Mouse (Mus musculus) neural tube, embryonic 13.5 days (tissue): ENCODE data around the gene Lpin3. TPM values are rescaled to one million over a fixed set of nuclear protein-coding genes. Genes with fewer than 3 reads are reported as not detected.

Source experiments
- ATAC-seq: fragments of 200-750 bp; cut with Nextera tagmentation; 2 replicates; pipeline ENCODE4 v1.8.0; 2017; ENCODE audit warnings: low read depth, mild to moderate bottlenecking, moderate TSS enrichment, moderate library complexity
- H3K27ac ChIP-seq: fragments of 300-500 bp; sonication (generic); replicated peaks from 2 replicates; pipeline ENCODE4 v1.5.1; 2015; ENCODE audit warnings: moderate library complexity, mild to moderate bottlenecking, inconsistent platforms
- H3K27me3 ChIP-seq: fragments of 300-500 bp; sonication (generic); 2 replicates; pipeline ENCODE4 v1.6.1; 2015; ENCODE audit warnings: mild to moderate bottlenecking, inconsistent platforms
- H3K36me3 ChIP-seq: fragments of 300-500 bp; sonication (generic); 2 replicates; pipeline ENCODE4 v1.6.1; 2015; ENCODE audit warnings: mild to moderate bottlenecking, inconsistent platforms
- H3K4me1 ChIP-seq: fragments of 300-500 bp; sonication (generic); replicated peaks from 2 replicates; pipeline ENCODE4 v1.6.1; 2015; ENCODE audit warnings: inconsistent platforms
- H3K4me2 ChIP-seq: fragments of 300-500 bp; sonication (generic); 2 replicates; pipeline ENCODE4 v1.6.1; 2015; ENCODE audit warnings: inconsistent platforms, mild to moderate bottlenecking, moderate library complexity
- H3K4me3 ChIP-seq: fragments of 300-500 bp; sonication (generic); 2 replicates; pipeline ENCODE4 v1.5.1; 2015; ENCODE audit warnings: mild to moderate bottlenecking, inconsistent platforms
- H3K9ac ChIP-seq: fragments of 300-500 bp; sonication (generic); 2 replicates; pipeline ENCODE4 v1.6.1; 2015; ENCODE audit warnings: moderate library complexity, mild to moderate bottlenecking, inconsistent platforms
- H3K9me3 ChIP-seq: fragments of 300-500 bp; sonication (generic); 2 replicates; pipeline ENCODE4 v1.6.1; 2016; ENCODE audit warnings: inconsistent platforms
- WGBS: fragments of 180-500 bp; shearing (Covaris S2); methylation state at CpG from one replicate; pipeline ENCODE4 v1.1.7; 2015; 5-methylcytosine and 5-hydroxymethylcytosine counted together
- polyA plus RNA-seq: library from polyadenylated mRNA; unstranded; fragments of >200 nt; fragmentation: Nextera tagmentation; extraction: Ambion mirVana; gene quantifications from 2 replicates; pipeline ENCODE4 v1.2.1, GENCODE M21; 2015

The Lpin3 gene
- polyA plus RNA-seq, 1 experiment from 2014 or later: 0.29 TPM

DNA sequence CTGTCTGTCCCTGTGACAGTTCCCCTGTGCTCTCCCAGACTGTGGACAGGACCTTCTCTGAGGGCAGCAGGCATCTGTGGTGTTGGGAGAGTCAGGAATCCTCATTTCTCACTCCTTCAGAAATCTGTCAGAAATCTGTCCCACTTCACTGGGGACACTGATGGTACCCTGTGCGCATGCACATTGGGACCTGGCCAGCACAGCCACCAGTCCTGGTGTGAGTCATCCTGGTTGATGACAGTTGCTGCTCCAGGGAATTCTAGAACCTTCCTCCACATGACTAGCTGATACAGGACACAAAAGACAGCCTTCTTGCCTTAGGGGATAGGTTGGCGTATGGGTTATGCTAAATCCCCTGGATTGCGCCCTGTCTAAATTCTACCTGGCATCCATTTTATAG, 36.8 kb downstream of the Lpin3 start:
- Histone ChIP-seq H3K27ac (no peak overlapping the region), H3K9me3 (no peaks in the 10 kb centered on the region), H3K27me3 (peaks cover 27% of the 10 kb centered on the region), H3K4me2 (no peak overlapping the region), H3K4me3 (no peak overlapping the region), H3K36me3 (no peaks in the 10 kb centered on the region), H3K9ac (no peak overlapping the region), H3K4me1 (peaks cover 3% of the 10 kb centered on the region)
- no peak for ATAC-seq
- WGBS: 91% methylated on average over 3 of the region's 3 CpGs

DNA sequence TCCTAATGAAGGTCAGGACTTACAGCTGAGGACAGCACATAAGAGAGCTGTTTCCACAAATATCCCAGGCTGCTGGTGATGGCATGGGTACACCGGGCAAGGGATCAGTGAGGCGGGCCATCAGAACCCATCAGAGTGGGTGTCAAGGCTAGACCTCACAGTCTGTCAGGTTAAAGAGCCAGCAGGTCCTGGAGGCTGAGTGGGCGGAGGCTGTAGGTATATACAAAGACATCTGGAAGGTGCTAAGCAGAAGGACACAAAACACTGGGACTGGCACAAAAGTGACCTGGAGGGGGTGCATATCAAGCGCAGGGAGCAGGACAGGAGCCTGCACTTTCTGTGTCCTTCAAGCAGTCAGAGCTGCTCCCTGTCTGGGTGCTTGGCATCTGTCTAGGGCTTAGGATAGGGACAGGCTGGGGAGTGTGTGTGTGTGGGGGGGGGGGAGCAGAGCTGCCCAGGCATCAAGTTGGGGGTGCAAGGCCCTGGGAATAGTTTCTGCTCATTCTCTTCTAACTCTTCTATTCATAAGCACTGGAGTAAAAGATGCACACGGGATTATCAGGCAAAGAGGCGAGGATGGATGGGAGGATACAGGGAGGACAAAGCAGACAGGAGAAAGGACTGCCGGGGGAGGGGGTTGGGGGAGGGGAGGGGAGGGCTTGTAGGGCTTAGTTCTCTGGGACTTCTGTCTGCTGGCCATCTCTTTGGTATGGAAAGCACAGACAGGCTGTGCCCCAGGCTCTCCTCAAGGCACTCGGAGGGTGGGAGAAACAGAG, 37.9 kb downstream of the Lpin3 start:
- H3K4me1 ChIP-seq: no peaks in the 10 kb centered on the region
- 50% methylated on average over 8 of the region's 8 CpGs for WGBS
- no peak overlapping the region for H3K4me2 ChIP-seq
- H3K9ac ChIP-seq: no peak overlapping the region
- peaks cover 16% of the 10 kb centered on the region for H3K27me3 ChIP-seq
- no peaks in the 10 kb centered on the region for H3K36me3 ChIP-seq
- no peak overlapping the region for H3K27ac ChIP-seq
- ATAC-seq: peak; percentile 42; the same call in 1 of the 2 replicates
- H3K9me3 ChIP-seq: no peaks in the 10 kb centered on the region
- H3K4me3 ChIP-seq: no peak overlapping the region

DNA sequence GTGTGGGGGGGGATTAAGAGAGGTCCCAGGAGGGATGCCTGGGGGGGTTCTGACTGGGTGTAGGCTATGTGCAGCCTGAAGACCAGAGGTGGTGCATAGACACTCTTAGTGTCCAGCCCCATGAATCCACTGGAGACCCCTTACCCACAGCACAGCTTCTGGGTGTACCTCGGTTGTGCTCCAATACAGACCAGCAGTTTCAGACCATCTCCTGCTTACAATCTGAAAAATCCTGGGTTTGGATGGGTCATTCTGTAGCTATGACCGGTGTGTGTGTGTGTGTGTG, 38.4 kb downstream of the Lpin3 start:
- peaks cover 11% of the 10 kb centered on the region for H3K27me3 ChIP-seq
- ATAC-seq: no peak
- H3K9me3 ChIP-seq: no peaks in the 10 kb centered on the region
- H3K9ac ChIP-seq: no peak overlapping the region
- H3K27ac ChIP-seq: no peak overlapping the region
- 83% methylated on average over 2 of the region's 2 CpGs for WGBS
- H3K4me1 ChIP-seq: no peaks in the 10 kb centered on the region
- no peak overlapping the region for H3K4me2 ChIP-seq
- H3K4me3 ChIP-seq: no peak overlapping the region
- no peaks in the 10 kb centered on the region for H3K36me3 ChIP-seq

DNA sequence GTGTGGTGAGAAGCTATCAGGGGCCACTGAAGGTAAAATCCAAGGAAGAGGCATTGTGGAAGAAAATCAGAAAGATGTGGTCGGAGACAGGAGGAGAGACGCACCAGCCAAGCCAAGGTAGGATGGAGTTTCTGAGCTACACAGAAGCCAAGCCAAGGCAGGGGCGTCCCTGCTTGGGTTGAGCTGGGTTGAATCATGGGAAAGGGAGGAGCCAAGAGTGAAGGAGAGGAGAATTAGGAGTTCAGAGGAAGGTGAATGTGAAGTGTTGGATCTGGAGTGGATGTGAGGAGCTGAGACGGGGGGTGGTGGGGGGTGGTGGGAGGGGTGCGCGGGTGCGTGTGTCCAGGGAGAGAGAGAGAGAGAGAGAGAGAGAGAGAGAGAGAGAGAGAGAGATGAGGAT, 40.8 kb downstream of the Lpin3 start:
- no peak for ATAC-seq

DNA sequence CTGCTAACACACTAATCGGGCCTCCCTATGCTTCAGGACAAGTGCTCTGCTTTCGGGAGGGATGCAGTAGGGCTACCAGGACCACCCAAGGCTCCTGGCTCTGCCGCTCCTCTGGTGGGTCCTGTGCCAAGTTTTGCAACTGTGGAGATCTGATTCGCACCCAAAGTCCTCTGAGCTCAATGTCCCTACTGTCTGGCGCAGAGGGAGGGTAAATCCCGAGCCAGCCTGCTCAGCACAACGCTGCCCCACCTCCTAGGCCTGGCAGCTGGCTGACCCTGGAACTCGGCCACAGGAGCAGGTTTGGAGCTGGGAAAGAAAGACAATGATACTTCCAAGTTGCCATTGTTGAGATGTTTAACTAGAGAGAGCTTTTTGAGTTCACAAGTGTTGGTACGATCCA, 44.7 kb downstream of the Lpin3 start:
- 76% methylated on average over 9 of the region's 9 CpGs for WGBS
- Histone ChIP-seq H3K27ac (no peak overlapping the region), H3K36me3 (no peaks in the 10 kb centered on the region), H3K9ac (no peak overlapping the region), H3K4me1 (no peaks in the 10 kb centered on the region), H3K4me3 (no peak overlapping the region), H3K9me3 (no peaks in the 10 kb centered on the region), H3K27me3 (no peaks in the 10 kb centered on the region), H3K4me2 (no peak overlapping the region)
- ATAC-seq: no peak

More for the DNA sequence above, 40.8 kb downstream of the Lpin3 start:
- Histone ChIP-seq H3K4me1 (no peaks in the 10 kb centered on the region), H3K9me3 (no peaks in the 10 kb centered on the region), H3K27me3 (no peaks in the 10 kb centered on the region), H3K4me2 (no peak overlapping the region), H3K9ac (no peak overlapping the region), H3K36me3 (no peaks in the 10 kb centered on the region), H3K4me3 (no peak overlapping the region), H3K27ac (no peak overlapping the region)
- WGBS: 62% methylated on average over 7 of the region's 7 CpGs

DNA sequence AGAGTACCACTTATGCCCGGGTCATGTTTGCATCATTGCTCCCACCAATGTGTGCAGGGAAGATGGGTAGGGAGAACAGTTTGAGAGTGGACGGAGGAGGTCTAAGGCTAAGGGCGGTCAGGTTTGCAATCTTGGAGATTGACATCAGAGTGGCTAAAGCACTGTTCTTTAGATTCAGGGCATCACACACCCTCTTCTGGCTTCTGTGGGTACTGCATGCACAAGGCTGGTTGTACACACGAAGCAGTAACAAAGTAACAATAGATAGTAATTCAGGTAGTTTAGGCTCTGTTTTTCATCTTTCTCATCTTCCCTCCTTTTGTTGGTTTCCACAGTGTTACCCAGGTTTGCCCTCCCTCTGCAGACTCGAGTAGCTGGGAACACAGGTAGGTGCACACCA, 50.9 kb downstream of the Lpin3 start:
- no peaks in the 10 kb centered on the region for H3K9me3 ChIP-seq
- no peaks in the 10 kb centered on the region for H3K36me3 ChIP-seq
- no peaks in the 10 kb centered on the region for H3K27me3 ChIP-seq
- WGBS: 95% methylated on average over 5 of the region's 5 CpGs
- ATAC-seq: no peak
- H3K4me2 ChIP-seq: no peak overlapping the region
- H3K27ac ChIP-seq: no peak overlapping the region
- no peak overlapping the region for H3K4me3 ChIP-seq
- H3K4me1 ChIP-seq: no peaks in the 10 kb centered on the region
- no peak overlapping the region for H3K9ac ChIP-seq

DNA sequence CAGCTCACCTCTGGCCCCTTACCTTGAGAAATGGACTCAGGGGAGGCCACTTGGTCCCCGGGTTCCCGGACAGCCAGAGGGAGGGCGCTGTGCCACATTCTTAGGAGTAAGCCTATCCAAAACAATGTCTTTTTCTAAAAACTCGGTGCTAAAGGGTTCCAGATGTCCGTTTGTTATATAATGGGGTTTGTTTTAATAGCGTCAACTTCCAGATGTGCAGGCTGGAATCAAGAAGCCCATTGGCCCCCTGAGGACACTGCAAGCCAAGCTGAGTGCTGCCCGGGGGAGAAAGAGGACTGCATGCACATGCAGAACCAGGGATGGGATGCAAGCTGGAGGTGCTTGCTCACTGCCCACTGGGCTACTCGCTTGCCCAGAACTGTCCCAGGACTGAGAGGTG, 51.9 kb downstream of the Lpin3 start:
- H3K9me3 ChIP-seq: no peaks in the 10 kb centered on the region
- H3K36me3 ChIP-seq: no peaks in the 10 kb centered on the region
- no peak overlapping the region for H3K27ac ChIP-seq
- WGBS: 72% methylated on average over 8 of the region's 8 CpGs
- H3K4me1 ChIP-seq: no peaks in the 10 kb centered on the region
- no peaks in the 10 kb centered on the region for H3K27me3 ChIP-seq
- no peak overlapping the region for H3K4me3 ChIP-seq
- no peak overlapping the region for H3K4me2 ChIP-seq
- no peak for ATAC-seq
- no peak overlapping the region for H3K9ac ChIP-seq

DNA sequence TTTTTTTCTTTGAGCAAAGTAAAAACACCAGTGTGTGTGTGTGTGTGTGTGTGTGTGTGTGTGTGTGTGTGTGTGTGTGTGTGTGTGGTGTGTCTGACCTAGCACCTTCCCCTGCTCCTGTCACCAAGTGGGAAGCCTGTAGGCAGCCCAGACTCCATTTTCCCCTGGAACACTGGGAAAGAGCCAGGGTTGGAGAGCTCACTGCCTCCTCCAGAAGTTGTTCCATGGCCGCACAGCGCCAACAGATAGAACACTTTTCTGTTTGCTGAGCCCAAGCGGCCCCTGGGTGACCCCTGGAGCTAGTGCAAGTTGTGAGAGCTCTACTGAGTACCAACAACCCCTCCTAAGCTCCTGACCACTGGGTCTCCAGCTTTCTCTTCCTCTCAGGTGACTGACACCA, 52.5 kb downstream of the Lpin3 start:
- Histone ChIP-seq H3K9me3 (no peaks in the 10 kb centered on the region), H3K27ac (no peak overlapping the region), H3K4me3 (no peak overlapping the region), H3K27me3 (no peaks in the 10 kb centered on the region), H3K36me3 (no peaks in the 10 kb centered on the region), H3K4me2 (no peak overlapping the region), H3K4me1 (no peaks in the 10 kb centered on the region), H3K9ac (no peak overlapping the region)
- 77% methylated on average over 3 of the region's 3 CpGs for WGBS
- ATAC-seq: no peak

DNA sequence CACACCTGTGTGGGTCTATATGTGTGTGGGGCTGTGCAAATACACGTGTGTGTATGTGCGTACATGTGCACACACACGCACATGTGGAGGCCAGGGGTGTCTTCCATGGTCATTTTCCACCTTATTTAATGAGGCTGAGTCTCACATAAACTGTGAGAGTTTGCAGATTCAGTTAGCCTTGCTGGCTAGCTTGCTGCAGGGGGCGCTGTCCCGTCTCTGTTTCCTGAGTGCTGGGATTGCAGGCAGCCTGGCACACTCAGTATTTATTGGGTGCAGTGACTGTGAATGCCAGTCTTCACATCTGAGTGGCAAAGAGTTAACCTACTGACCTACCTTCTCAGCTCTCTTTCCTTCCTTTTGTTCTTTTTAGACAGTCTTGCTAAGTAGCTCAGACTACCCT, 53.4 kb downstream of the Lpin3 start:
- H3K27me3 ChIP-seq: no peaks in the 10 kb centered on the region
- WGBS: 63% methylated on average over 5 of the region's 5 CpGs
- H3K9me3 ChIP-seq: no peaks in the 10 kb centered on the region
- no peak for ATAC-seq
- H3K9ac ChIP-seq: no peak overlapping the region
- no peak overlapping the region for H3K27ac ChIP-seq
- no peak overlapping the region for H3K4me3 ChIP-seq
- H3K36me3 ChIP-seq: no peaks in the 10 kb centered on the region
- no peaks in the 10 kb centered on the region for H3K4me1 ChIP-seq
- H3K4me2 ChIP-seq: no peak overlapping the region

DNA sequence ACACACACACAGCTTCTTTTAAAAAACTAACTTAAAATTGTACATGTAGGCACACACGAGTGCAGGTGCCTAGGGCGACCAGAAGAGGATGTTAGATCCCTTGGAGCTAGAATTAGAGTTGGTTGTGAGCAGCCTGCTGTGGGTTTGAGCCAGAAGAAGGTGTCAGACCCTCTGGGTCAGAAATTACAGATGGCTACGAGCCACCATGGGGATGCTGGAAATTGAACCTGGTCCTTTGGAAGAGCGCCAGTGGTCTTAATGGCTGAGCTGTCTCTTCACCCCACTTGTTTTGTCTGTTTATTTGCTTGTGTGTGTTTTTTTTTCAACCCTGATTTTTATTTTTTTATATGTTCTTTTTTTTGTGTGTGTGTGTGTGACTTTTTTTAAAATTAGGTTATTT, 54.0 kb downstream of the Lpin3 start:
- Histone ChIP-seq H3K27ac (no peak overlapping the region), H3K36me3 (no peaks in the 10 kb centered on the region), H3K27me3 (no peaks in the 10 kb centered on the region), H3K4me2 (no peak overlapping the region), H3K4me1 (no peaks in the 10 kb centered on the region), H3K4me3 (no peak overlapping the region), H3K9me3 (no peaks in the 10 kb centered on the region), H3K9ac (no peak overlapping the region)
- WGBS: 73% methylated on average over 4 of the region's 4 CpGs
- no peak for ATAC-seq

DNA sequence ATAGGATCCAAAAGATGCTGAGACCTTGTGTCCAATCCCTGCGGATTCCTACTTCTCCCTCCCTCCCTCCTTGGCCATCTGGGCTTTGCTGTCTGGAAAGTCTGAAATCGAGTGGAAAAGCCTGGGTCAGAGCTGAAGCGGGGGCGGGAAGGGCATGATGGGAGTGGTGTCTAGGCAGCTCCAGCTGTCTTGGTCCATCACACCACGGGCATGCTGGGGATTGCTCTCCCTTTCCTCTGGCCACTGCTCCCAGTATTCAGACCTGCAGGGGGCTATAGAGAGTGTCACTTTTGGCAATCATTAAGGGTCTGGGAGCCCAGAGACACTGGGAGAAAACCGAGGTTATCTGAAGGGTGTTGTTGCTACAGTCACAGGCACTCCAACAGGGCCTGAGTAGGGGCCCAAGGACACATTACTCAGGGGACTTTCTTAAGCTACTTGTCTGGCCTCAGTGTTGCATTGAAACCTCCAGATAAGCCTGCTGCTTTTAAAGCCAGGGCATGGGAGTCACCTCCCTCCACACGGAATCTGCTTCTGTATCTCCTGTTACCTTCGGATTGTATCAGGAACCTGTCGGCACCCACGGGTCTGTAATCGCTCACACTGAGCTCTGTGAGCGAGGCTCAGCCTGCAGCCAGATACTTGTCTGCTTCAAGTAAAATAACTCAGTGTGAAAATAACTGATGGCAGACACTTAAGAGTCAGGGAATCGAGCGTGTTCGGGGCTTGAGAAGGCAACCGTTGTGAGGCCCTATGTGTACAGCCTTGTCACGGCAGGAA, 60.6 kb downstream of the Lpin3 start:
- WGBS: 73% methylated on average over 17 of the region's 17 CpGs
- H3K36me3 ChIP-seq: peaks cover 14% of the 10 kb centered on the region
- no peak overlapping the region for H3K27ac ChIP-seq
- H3K9ac ChIP-seq: no peak overlapping the region
- H3K9me3 ChIP-seq: no peaks in the 10 kb centered on the region
- no peak for ATAC-seq
- H3K4me2 ChIP-seq: no peak overlapping the region
- H3K4me3 ChIP-seq: no peak overlapping the region
- no peaks in the 10 kb centered on the region for H3K27me3 ChIP-seq
- 0 out of 2 replicates have a peak, but pooled peaks cover 4% of the 10 kb centered on the region for H3K4me1 ChIP-seq

DNA sequence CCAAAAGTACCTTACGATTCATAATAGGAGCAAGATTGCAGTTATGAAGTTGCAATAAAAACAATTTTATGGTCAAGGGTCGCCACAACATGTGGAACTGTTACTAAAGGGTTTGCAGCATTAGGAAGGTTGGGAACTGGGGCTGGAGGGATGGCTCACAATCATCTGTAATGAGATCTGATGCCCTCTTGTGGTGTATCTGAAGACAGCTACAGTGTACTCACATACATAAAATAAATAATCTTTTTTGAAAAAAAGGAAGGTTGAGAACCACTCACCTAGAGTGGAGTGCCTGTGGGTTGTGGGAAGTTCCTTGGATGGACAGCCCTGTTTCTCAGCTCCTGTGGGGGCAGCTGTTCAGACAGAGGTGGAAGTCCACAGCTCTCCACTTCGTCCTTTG, 62.0 kb downstream of the Lpin3 start:
- WGBS: 62% methylated on average over 3 of the region's 3 CpGs
- no peak overlapping the region for H3K27ac ChIP-seq
- no peak overlapping the region for H3K9ac ChIP-seq
- ATAC-seq: peak; percentile 55; the same call in 1 of the 2 replicates
- H3K4me2 ChIP-seq: no peak overlapping the region
- H3K36me3 ChIP-seq: peaks cover 25% of the 10 kb centered on the region
- H3K4me1 ChIP-seq: 0 out of 2 replicates have a peak, but pooled peaks cover 4% of the 10 kb centered on the region
- no peaks in the 10 kb centered on the region for H3K9me3 ChIP-seq
- H3K27me3 ChIP-seq: no peaks in the 10 kb centered on the region
- H3K4me3 ChIP-seq: no peak overlapping the region
